Mouse (Mus musculus) brain, embryonic 18.5 days (tissue): ENCODE results near the gene Asap2.
A peak's percentile ranks its signal among the peaks of the same experiment; 100 is the strongest.

Experiments used
- DNase-seq: peaks from one replicate; pipeline ENCODE4 v3.0.0-alpha.2; 2012; ENCODE audit warnings: low read depth, low spot score

The Asap2 gene

GRCm38 (mm10) chr12:21264241-21264640 lies 274.0 kb downstream of the Asap2 start:
- DNase-seq = no peak

DNA sequence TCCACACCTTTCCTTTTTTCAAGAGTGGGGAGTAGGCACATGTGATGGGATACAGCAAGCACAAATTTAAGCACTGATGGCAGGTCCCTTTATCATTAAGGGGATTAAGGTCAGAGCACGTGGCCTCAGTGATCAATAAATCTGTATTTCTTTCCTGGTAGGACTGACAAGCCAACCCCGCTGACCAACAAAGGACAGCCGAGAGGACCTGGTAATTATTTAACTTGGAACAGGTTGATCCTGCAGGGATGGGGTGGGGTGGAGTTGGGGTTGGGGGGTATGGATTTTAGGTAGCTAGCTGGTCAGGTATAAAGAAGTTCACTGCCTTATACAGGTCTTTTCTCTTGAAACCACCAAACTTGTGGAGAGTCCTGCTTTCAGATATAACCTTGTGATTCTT lies 274.7 kb downstream of the Asap2 start:
- no peak for DNase-seq

GRCm38 (mm10) chr12:21265501-21265900 lies 275.2 kb downstream of the Asap2 start:
- no peak for DNase-seq

DNA sequence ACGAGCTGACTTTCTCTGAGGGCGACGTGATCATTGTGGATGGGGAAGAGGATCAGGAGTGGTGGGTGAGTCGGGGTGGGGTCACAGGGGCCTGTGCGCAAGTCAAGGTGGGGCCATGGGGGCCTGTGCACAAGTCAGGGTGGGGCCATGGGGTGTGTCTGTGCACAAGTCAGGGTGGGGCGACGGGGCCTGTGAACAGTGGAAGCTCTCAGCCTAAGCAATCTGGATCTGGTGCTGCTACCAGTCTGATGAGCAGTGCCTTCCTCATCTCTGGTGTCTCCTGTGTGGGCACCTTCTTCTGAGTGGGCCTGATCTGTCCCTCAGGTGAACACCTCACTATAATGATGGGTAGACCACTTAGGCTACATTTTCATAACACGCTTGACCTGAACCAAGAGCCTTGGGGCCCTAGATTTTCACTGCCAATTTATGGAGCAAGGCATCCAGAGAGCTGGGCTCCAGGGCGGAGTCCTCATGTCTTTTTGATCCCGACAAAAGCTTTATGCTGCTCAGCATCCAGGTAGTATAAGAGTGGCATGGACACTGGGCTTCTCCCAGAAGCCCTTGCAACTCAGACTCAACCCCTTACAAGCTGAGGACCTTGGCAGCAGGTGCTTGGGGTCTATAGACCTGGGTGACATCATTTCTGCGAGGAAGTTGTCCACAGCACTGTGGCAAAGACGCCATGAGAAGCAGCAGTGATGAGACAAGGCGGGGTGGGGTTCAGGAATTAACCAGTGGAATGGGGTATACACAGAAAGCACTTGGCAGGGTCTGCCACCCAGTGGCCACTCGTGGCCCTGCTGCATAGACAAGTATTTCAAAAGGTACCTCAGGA lies 275.9 kb downstream of the Asap2 start:
- DNase-seq = no peak

- DNase-seq = no peak
These were observed 276.5 kb downstream of the Asap2 start for GRCm38 (mm10) chr12:21266784-21267098.

- DNase-seq = no peak
These were observed 277.9 kb downstream of the Asap2 start for GRCm38 (mm10) chr12:21268083-21268616.

- DNase-seq = no peak
These were observed 284.2 kb downstream of the Asap2 start for GRCm38 (mm10) chr12:21274446-21274845.

DNA sequence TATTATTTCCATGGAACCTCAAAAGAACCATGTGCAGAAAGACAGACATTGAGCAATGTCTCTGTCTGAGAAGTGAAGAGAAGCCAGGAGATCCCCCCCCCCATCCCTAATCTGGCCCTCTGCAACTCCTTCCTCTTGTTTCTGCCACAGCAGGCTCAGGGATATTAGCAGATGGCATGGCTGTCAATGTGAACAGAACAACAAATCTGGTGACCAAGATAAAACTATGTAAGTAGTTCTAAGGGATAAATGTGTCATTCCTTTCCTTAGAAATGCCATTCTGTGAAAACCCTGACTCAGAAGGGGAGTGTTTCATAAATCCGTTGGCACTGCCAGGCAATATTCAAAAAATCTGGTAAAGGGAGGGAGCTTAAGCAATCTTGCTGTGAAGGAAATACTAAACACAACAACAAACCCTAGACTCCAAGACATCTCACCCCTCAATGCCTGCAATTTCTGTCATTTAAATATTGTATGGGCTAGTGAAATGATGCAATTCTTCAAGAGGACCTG lies 287.1 kb downstream of the Asap2 start:
- DNase-seq = no peak

DNA sequence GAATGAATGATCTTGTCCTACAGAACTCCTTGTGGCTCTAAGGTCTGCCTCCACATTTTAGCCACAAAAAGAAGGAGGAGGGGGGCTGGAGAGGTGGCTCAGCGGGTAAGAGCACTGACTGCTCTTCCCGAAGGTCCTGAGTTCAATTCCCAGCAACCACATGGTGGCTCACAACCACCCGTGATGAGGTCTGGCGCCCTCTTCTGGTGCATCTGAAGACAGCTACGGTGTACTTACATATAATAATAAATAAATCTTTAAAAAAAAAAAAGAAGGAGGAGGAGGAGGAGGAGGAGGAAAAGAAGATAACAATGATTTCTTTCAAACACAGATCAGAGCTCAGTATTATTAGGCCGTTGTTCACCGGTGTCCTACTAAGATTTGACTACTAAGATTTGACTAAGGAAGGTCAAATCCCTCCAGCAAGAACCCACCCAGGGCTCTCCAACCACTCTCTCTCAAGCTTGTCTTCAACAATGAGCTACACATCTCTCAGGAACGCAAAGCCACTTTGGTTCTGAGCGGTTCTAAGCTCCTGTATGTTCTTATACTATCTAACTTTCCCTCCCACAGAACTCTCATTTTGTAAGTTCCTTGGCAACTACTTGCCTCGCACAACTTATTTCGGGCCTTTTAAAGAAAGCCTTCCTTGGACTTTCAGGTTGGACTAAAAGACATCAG lies 294.6 kb downstream of the Asap2 start, which contains the start of gene Cpsf3:
Cpsf3 (plus strand) TSS at position 631 of the 681 bp plus-strand sequence.
- no peak for DNase-seq

- DNase-seq = no peak
These were observed 295.4 kb downstream of the Asap2 start for GRCm38 (mm10) chr12:21285508-21286242.

DNA sequence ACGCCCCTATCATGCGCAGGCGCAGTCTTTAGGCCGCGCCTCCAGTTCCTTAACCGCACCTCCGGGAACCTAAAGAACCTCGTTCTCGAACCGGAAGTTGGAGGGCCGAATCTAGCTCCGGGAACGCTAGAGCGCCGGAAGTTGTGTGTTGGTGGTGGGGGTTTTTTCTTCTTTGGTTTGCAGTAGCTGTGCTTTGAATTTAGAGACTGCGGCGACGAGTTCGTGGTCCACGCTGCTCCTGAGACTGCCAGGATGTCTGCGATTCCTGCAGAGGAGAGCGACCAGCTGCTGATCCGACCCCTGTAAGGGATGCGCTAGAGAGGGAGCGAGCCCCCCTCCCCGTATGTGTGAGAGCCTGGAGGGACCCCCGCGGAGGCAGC lies 296.0 kb downstream of the Asap2 start, which contains the start of gene Itgb1bp1:
Itgb1bp1 (minus strand) TSS at position 42 of the 380 bp plus-strand sequence.
- DNase-seq = peak; percentile 96

DNA sequence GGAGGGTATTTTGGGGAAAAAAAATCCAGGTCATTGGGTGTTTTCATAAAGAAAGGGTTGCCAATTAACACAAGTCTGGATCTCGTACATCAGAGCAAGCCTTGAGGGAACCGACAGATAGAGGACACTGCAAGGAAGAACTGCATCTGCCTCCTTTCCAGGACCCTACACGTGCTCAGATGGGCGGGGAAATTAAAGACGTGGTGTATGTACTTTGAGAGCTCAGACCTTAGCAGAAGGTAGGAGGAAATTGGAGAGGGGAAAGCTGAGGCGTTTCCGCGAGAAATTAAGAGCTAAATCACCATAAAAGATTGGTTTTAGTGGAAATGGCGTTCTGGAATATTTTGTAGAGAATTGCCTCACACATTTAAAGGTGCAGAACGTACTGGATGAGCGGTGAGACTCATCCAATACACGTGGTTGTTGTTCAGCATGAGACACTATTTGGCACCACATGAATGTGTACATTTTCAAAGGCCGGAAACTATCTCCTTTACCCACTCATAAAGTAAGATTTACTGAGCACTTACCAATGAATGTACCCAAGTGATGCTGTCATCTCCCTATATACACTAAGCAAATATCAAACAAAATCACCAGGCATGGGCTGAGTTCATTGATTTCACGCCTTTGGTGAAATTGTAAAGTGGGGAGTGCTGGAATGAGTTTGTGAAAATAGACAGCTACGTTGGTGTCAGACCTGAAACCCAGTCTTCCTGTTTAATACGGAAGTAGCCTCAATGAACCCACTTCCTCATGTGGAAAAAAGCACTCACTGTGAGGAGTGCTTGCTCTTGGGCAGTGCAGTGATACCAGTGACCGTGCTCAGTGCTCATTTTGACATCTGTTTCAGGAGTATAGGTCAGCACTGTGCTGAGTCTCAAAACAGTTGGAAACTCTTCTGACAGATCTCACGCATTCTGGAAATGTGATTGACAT lies 296.7 kb downstream of the Asap2 start:
- no peak for DNase-seq

- DNase-seq = no peak
These were observed 298.6 kb downstream of the Asap2 start for GRCm38 (mm10) chr12:21288716-21289395.

- DNase-seq = no peak
These were observed 299.4 kb downstream of the Asap2 start for GRCm38 (mm10) chr12:21289651-21290050.

DNA sequence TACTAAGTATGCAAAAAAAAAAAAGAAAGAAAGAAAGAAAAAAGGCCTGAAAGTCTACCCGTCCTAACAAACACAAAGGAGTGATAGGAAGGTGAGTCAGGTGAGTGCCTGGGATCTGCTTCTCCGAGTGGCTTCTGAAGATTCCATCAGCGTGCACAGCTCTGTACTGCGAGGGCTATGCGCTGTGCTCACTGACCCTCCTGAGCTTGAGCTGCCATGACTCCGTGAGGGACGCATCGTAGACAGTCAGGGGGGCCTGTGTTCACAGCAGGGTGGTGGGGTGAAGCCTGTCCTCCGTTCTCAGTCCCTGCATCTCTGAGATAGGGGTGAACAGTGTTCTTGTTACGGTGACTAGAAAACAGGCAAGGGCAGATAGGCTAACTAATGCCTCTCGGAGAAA lies 308.6 kb downstream of the Asap2 start:
- no peak for DNase-seq

GRCm38 (mm10) chr12:21301324-21301723 lies 311.1 kb downstream of the Asap2 start:
- no peak for DNase-seq

DNA sequence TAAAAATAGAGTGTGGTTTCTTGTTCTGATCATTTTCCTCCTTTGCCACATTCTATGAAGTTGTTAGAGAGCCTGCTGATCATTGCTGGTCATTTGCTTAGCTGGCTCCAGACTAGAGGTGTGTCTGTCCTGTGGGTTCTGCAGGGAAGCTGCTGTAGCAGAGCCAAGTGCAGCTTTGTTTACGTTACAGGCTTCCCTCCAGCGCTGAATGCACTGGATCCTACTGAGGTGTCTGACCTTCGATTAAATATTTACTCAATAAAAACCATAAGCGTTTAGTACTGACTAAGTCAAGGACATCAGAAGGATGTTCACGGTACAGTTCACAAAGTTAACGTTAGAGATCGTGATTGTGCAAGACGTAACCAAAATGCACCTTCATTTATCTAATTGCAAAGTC lies 311.7 kb downstream of the Asap2 start:
- no peak for DNase-seq

GRCm38 (mm10) chr12:21302361-21302783 lies 312.1 kb downstream of the Asap2 start:
- no peak for DNase-seq

- DNase-seq = no peak
These were observed 315.5 kb downstream of the Asap2 start for GRCm38 (mm10) chr12:21305741-21306140.

GRCm38 (mm10) chr12:21306721-21307120 lies 316.5 kb downstream of the Asap2 start:
- DNase-seq = no peak
